Mouse (Mus musculus) liver, postnatal 0 days (tissue): ENCODE measurements around the gene Actr6.

Source experiments
- CTCF ChIP-seq: sonication (generic); IDR thresholded peaks from 2 replicates; pipeline ENCODE4 v1.5.1; 2016; ENCODE audit warnings: antibody characterized with exemption, low read depth
- EP300 ChIP-seq: IDR thresholded peaks from 2 replicates; pipeline ENCODE4 v1.6.1; 2016; ENCODE audit warnings: antibody characterized with exemption, low read depth, mild to moderate bottlenecking

DNA sequence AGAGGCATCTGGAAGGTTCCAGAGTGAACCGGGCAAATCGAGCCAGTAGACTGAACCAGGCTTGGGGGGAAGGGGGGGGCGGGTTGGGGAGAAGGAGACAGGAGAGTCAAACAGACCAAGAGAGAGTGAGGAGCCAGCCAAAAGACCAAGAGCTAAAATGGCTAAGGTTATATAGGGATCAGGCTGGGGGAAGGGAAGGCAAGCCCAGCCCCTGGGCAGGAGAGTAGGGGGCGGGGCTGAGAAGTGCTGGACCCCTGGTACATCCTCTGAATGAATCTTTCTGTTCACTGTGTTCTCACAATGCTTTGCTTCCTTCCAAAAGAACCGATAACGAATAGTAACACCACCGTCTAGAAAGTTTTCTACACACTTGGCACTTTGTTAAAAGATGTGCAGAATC lies 7.6 kb upstream of the Actr6 start:
- TF ChIP-seq EP300: no peak
- no peak for TF ChIP-seq CTCF
